Mouse (Mus musculus) macrophage (primary cell): Measurements from ENCODE around the gene Trim10. TPM values are rescaled to one million over a fixed set of nuclear protein-coding genes. Genes with fewer than 3 reads are reported as not detected.
A peak's percentile ranks its signal among the peaks of the same experiment; 100 is the strongest.

Experiments
- H3K27ac ChIP-seq: fragments of 350-480 bp; formaldehyde crosslinking; 2 replicates; pipeline ENCODE4 v1.9.0; 2021
- H3K36me3 ChIP-seq: fragments of 350-480 bp; formaldehyde crosslinking; 2 replicates; pipeline ENCODE4 v1.9.0; 2021; ENCODE audit errors: inconsistent target
- H3K4me3 ChIP-seq: fragments of 350-480 bp; formaldehyde crosslinking; 2 replicates; pipeline ENCODE4 v1.9.0; 2021; ENCODE audit errors: inconsistent target
- H3K79me2 ChIP-seq: fragments of 350-480 bp; formaldehyde crosslinking; 2 replicates; pipeline ENCODE4 v1.9.0; 2021; ENCODE audit errors: inconsistent target
- WGBS: methylation state at CpG from one replicate; pipeline ENCODE4 v1.1.7; 2026; ENCODE audit warnings: inconsistent platforms; ENCODE audit not compliant: missing documents; 5-methylcytosine and 5-hydroxymethylcytosine counted together
- polyA plus RNA-seq: library from polyadenylated mRNA; stranded (reverse); fragments of 250-400 nt; gene quantifications from 3 replicates; pipeline ENCODE4 v1.2.4, GENCODE M21; 2018; ENCODE audit warnings: inconsistent platforms

The Trim10 gene
- polyA plus RNA-seq, 1 experiment from 2014 or later = not detected

GRCm38 (mm10) chr17:36844286-36844719 lies 25.1 kb upstream of the Trim10 start:
- H3K36me3 ChIP-seq = 0 out of 2 replicates have a peak, but pooled peaks cover 11% of the 10 kb centered on the region
- no peak overlapping the region for H3K27ac ChIP-seq
- H3K4me3 ChIP-seq = no peak overlapping the region
- peaks cover 92% of the 10 kb centered on the region for H3K79me2 ChIP-seq

GRCm38 (mm10) chr17:36844725-36845124 lies 24.6 kb upstream of the Trim10 start:
- H3K4me3 ChIP-seq = no peak overlapping the region
- 0 out of 2 replicates have a peak, but pooled peaks cover 11% of the 10 kb centered on the region for H3K36me3 ChIP-seq
- WGBS = 77% methylated on average over 1 of the region's 1 CpGs
- H3K27ac ChIP-seq = no peak overlapping the region
- peaks cover 87% of the 10 kb centered on the region for H3K79me2 ChIP-seq

- no peak overlapping the region for H3K4me3 ChIP-seq
- peaks cover 41% of the 10 kb centered on the region for H3K36me3 ChIP-seq
- H3K79me2 ChIP-seq = peaks cover 53% of the 10 kb centered on the region; the same call in 1 of the 2 replicates
- peak overlapping the region; percentile 7; the same call in 1 of the 2 replicates for H3K27ac ChIP-seq
- WGBS = 83% methylated on average over 5 of the region's 5 CpGs
These were observed 20.5 kb upstream of the Trim10 start for GRCm38 (mm10) chr17:36848911-36849310.

GRCm38 (mm10) chr17:36849992-36850391 lies 19.4 kb upstream of the Trim10 start:
- Histone ChIP-seq H3K4me3 (no peak overlapping the region), H3K36me3 (peaks cover 51% of the 10 kb centered on the region), H3K27ac (no peak overlapping the region), H3K79me2 (peaks cover 42% of the 10 kb centered on the region; the same call in 1 of the 2 replicates)
- WGBS = 94% methylated on average over 2 of the region's 2 CpGs

- no peak overlapping the region for H3K4me3 ChIP-seq
- 100% methylated on average over 5 of the region's 5 CpGs for WGBS
- H3K36me3 ChIP-seq = peaks cover 59% of the 10 kb centered on the region
- no peak overlapping the region for H3K27ac ChIP-seq
- peaks cover 30% of the 10 kb centered on the region; the same call in 1 of the 2 replicates for H3K79me2 ChIP-seq
These were observed 18.2 kb upstream of the Trim10 start for GRCm38 (mm10) chr17:36851200-36851599.

GRCm38 (mm10) chr17:36851627-36852026 lies 17.7 kb upstream of the Trim10 start:
- peaks cover 26% of the 10 kb centered on the region; the same call in 1 of the 2 replicates for H3K79me2 ChIP-seq
- no peak overlapping the region for H3K4me3 ChIP-seq
- 98% methylated on average over 5 of the region's 5 CpGs for WGBS
- H3K27ac ChIP-seq = no peak overlapping the region
- peaks cover 61% of the 10 kb centered on the region for H3K36me3 ChIP-seq

- Histone ChIP-seq H3K36me3 (peaks cover 81% of the 10 kb centered on the region), H3K79me2 (peaks cover 1% of the 10 kb centered on the region; the same call in 1 of the 2 replicates), H3K4me3 (no peak overlapping the region), H3K27ac (no peak overlapping the region)
- 88% methylated on average over 3 of the region's 3 CpGs for WGBS
These were observed 13.9 kb upstream of the Trim10 start for GRCm38 (mm10) chr17:36855484-36855883.

- Histone ChIP-seq H3K79me2 (no peaks in the 10 kb centered on the region), H3K36me3 (peaks cover 74% of the 10 kb centered on the region), H3K4me3 (no peak overlapping the region), H3K27ac (no peak overlapping the region)
- 97% methylated on average over 4 of the region's 4 CpGs for WGBS
These were observed 13.1 kb upstream of the Trim10 start for GRCm38 (mm10) chr17:36856236-36856635.

- Histone ChIP-seq H3K36me3 (peaks cover 54% of the 10 kb centered on the region), H3K79me2 (no peaks in the 10 kb centered on the region), H3K4me3 (no peak overlapping the region), H3K27ac (no peak overlapping the region)
- WGBS = 57% methylated on average over 3 of the region's 3 CpGs
These were observed 11.2 kb upstream of the Trim10 start for GRCm38 (mm10) chr17:36858181-36858580.

GRCm38 (mm10) chr17:36861680-36862079 lies 7.7 kb upstream of the Trim10 start:
- no peak overlapping the region for H3K27ac ChIP-seq
- no peaks in the 10 kb centered on the region for H3K79me2 ChIP-seq
- no peak overlapping the region for H3K4me3 ChIP-seq
- 29% methylated on average over 2 of the region's 2 CpGs for WGBS
- H3K36me3 ChIP-seq = peaks cover 21% of the 10 kb centered on the region

- Histone ChIP-seq H3K4me3 (no peak within 1 kb of the TSS), H3K36me3 (no peaks in the 10 kb centered on the region), H3K79me2 (no peaks in the 10 kb centered on the region), H3K27ac (no peak within 1 kb of the TSS)
- 22% methylated on average over 29 of the region's 29 CpGs for WGBS
These were observed 2.5 kb upstream of the Trim10 start, which contains the start of gene Trim15 for GRCm38 (mm10) chr17:36866719-36867527. TSS of gene Trim15 (minus strand) at chr17:36867210.

- WGBS = 86% methylated on average over 1 of the region's 2 CpGs
- no peak overlapping the region for H3K4me3 ChIP-seq
- no peaks in the 10 kb centered on the region for H3K79me2 ChIP-seq
- no peaks in the 10 kb centered on the region for H3K36me3 ChIP-seq
- no peak overlapping the region for H3K27ac ChIP-seq
These were observed 538 bp upstream of the Trim10 start for GRCm38 (mm10) chr17:36868836-36869235.

- H3K79me2 ChIP-seq = no peaks in the 10 kb centered on the region
- no peak overlapping the region for H3K4me3 ChIP-seq
- H3K27ac ChIP-seq = no peak overlapping the region
- H3K36me3 ChIP-seq = no peaks in the 10 kb centered on the region
- WGBS = 80% methylated on average over 25 of the region's 25 CpGs
These were observed 809 bp downstream of the Trim10 start for GRCm38 (mm10) chr17:36869955-36870810.

GRCm38 (mm10) chr17:36874636-36875035 lies 5.3 kb downstream of the Trim10 start:
- 67% methylated on average over 4 of the region's 4 CpGs for WGBS
- Histone ChIP-seq H3K4me3 (no peak overlapping the region), H3K36me3 (no peaks in the 10 kb centered on the region), H3K79me2 (no peaks in the 10 kb centered on the region), H3K27ac (no peak overlapping the region)

- no peaks in the 10 kb centered on the region for H3K79me2 ChIP-seq
These were observed 14.0 kb downstream of the Trim10 start for GRCm38 (mm10) chr17:36883350-36883749.

More at GRCm38 (mm10) chr17:36883350-36883749, 14.0 kb downstream of the Trim10 start:
- no peak overlapping the region for H3K4me3 ChIP-seq
- H3K27ac ChIP-seq = no peak overlapping the region
- H3K36me3 ChIP-seq = no peaks in the 10 kb centered on the region
- 79% methylated on average over 2 of the region's 2 CpGs for WGBS
